Mouse (Mus musculus): Measurements from ENCODE around the gene Gm10352.
"Not testable (repeated sequence)": the region's sequence is repeated elsewhere in the genome, so short reads cannot be mapped to it uniquely, and the experiment has no call there.

Gm10352 gene

GRCm38 (mm10) chrY:2900689-2901088 lies at the start of gene Gm10352:
Gm10352 (plus strand) TSS chrY:2900989.
- DNase-seq (ENCODE audit: low spot score), result not testable (repeated sequence)

GRCm38 (mm10) chrY:2932282-2932681 lies 31.5 kb downstream of the Gm10352 start, which contains the start of gene Gm29289:
Gm29289 (plus strand) TSS chrY:2932582.
- DNase-seq (ENCODE audit: low spot score), result not testable (repeated sequence)

All from ovary, postnatal 36 days (tissue).